Mouse (Mus musculus) frontal cortex, postnatal 36 days (tissue): ENCODE measurements around the gene Ablim1.

Source experiments
- DNase-seq, 2 experiments: peaks; one replicate each; pipeline ENCODE4 v3.0.0; 2022; ENCODE audit warnings: low spot score in 2 of 2

Ablim1 gene

DNA sequence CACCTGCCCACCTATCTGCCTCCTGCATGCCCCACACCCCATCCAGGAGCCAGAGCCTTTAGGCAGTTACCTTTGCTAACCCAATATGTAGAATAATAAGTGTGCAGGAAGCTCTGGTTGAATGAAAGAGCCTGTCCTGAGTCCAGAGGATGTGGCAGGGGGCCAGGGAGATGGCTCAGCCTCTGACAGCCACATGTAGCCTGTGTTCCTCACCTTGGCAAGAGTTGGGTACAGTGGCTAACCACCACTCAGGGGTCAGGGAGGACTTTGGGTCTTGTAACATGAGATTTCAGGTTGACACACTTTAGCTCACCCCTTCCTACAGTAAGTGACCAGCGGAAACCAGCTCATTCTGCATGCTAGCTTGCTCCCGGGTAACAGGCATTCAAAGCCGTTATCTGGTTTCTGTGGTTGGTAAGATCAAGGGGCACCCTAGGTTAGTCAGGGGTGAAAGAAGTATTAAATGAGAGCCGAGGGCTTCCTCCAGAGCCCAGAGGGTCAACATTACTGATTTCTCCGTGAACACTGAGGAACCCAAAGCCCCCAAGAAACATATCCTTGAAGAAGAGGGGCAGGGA lies 210.5 kb downstream of the Ablim1 start:
- no peak for DNase-seq

DNA sequence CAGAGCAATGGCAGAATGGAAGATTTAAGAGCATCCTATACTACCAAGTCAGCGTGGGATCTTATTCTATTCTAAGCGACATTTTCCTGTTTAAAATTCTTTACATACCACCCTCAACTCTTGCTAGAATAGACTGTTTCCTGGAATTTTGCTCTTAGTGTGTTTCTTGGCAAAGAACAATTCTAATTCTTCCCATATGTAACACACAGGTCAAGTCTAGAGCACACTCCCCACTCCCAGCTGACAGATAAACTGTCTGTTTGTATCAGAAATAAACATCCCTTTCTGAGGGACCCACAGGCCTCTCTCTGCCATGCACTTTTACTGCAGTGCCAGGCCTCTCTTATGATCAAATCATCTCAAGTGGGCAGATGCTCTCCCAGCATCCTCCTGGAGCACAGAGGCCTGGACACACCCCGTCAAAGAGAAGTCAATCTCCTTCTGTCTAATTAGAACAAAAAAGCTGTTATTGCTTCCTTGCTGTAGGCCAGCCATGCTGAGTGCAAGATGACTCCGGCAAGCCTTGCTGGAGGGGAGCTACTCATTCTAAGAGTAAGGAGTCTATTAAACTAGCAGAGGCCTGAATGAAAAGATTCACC lies 211.3 kb downstream of the Ablim1 start:
- peak in 1 of 2 experiments; percentile 33 for DNase-seq

DNA sequence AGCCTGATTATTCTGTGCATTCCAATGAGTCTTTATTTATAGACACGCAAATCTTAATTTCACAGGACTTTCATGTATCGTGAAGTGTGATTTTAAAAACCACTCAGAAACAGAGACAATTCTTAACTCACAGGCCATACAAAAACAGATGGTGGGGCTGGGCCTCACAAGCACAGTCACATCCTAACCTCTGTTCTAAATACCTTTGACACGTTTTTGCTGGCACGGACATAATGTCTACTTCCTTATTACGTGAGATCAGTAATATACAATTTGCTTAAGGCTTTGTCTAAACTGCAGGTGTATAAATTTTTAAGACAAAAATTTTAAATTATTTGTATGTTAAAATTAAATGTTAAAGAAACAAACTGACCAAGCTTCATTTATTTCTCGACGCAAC lies 212.7 kb downstream of the Ablim1 start:
- DNase-seq: no peak

DNA sequence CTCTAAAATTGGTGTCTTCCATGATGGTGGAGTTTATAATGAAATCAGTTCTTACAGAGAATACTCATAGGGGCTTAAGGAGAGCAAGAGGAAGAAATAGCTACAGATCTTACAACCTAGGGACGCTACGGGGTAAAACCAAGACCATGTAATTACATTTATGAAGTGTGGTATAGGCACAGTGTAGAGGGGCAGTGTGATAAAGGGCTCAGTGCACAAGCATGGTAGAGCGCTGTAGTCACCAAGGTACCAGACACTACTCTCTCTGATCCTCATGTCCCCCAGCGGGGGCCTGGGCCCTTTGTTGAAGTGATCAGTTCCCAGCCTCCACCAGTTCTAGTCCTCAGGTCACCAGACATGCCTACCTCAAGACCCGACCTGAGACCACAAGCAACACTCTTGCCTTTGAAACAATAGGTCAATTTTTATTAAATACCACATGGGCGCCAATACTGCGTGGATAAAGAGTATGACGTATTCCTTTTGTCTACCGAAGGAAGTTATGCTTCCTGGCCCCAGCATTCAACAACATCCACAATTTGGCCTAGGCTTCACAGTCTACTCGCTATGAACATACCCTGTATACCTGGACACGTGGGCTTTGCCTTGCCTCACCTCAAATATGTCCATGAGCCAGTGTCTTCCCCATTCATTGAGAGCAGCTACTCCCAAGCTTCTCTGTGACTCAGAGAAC lies 213.8 kb downstream of the Ablim1 start:
- DNase-seq: no peak

DNA sequence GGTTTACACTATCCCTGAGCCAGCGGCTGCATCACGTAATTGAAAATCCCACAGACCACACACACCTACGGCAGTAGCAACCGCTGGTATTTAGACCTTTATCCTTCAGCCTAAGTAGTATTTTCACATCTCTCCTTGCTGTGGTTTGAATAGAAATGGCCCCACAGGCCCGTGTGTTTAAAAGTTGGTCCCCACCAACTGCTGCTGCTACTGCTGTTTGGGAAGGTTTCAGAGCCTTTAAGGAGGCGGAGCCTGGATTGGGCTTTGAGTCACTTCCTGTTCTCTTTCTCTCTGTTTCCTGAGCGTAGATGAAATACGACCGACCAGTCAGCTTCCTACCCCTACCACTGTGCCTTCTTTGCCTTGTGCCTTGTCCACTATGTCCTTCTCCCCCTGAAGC lies 214.7 kb downstream of the Ablim1 start:
- DNase-seq: no peak

DNA sequence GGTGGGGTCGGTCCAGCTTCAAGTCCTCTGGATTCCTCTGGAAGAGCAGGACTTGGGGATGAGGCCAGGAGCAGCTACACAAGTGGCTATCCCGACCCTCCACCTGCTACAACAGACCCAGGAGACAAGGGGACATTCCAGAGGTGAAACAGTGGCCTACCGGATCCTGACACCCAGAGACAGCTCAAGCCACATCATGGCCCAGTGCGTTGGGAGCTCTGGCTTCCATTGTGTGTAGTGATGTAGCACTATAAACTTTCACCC lies 215.7 kb downstream of the Ablim1 start:
- DNase-seq: no peak

DNA sequence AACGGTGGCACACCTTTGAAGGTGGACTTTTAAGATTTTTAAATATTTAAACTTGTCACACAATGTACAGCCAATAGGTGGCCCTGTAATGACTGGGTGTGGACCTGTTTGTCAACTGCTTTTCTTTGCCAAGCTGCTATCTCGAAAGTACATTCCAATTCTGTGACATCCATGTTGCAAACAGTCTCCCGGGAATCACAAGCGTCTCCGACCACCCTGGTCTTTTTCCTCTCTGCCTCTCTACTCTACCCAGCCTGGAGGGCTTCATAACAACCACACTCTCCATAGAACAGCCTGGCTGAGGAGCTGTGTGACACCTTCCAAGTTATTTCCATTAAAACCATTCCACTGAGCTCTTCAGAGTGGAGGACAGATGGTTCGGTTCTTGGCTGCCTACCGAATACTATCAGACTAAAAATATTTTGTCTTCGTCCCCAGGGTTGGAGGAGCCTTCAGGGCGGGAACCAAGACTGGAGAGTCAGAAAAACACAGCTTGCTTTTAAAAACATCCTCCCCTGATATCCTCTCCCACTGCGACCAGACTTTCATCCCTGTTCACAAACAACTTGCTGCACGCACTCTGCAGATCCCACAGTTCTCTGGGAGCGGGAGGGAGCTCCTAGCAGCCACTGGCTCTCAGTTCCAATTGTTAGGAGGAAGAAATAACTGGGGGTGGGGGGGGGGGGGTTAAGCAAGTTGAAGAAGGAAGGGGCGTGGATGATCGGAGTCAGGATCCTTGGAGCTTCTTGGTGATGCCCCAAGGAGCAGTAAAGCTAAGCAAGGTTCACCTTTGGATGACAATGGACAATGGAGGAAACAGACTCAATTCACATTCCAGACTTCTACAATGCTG lies 216.3 kb downstream of the Ablim1 start:
- DNase-seq: peak; percentile 49 to 84

DNA sequence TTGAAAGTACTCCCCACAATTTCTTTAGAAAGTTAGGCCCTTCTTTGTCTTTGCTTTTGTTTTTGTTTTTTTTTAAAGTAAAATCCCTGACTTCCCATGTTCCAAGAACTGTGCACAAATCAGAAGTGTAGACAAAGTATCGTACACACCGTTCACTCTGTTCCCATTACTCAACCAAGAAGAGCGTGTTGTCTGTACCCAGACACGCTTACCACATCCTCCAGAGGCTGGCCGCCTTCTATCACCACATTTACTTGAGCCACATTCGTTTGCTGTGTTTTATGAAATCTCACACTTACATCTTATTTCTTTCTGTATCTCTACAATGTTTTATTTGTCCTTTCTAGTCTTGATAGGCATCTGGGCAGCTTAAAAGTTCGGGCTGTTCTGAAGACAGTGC lies 219.4 kb downstream of the Ablim1 start:
- DNase-seq: no peak

DNA sequence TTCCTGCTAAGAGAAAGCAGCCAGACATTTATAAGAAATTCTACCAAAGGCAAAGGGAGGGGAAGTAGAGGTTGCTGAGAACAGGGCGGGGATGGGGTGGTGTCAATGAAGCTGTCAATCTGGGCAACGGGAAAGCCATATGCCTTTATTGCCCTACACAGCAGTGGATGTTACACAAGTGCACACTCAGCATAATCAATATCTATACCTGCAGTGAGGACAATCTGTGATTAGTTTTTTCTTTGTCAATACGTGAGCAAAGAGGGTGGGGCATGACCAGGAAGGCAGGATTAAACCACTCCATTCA lies 221.1 kb downstream of the Ablim1 start:
- DNase-seq: no peak

DNA sequence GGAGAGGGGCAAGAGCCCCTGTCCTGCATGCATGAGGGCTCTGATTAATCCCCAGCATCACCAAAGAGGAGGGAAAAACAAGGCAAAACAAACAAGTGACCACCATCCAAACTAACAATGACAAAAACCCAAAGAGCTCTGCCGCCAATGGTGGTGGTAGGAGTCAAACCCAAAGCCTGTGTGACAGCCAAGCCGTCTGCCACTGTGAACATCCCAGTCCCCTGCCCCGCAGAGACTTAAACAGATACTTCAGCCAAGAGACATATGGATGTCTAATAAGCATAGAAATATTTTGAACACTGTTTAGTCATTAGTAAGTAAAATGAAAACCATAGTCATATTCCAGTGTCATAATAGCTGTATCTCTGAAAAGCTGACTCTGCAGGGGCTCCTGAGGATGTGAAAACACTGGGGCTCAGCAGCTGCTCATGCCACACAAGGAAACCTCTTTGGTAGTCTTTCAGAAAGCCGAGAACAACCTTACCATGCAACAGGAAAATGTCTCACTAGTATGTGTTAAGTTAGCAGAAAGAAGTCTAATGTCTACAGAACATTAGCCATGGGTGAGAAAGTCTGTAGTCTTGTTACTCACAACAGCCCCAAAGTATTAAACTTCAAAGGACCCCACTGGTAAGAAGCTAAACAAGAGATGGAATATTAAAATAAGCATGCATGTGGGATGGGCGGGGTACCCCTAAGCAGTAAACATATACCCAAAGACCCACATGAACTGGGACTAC lies 221.6 kb downstream of the Ablim1 start:
- no peak for DNase-seq

DNA sequence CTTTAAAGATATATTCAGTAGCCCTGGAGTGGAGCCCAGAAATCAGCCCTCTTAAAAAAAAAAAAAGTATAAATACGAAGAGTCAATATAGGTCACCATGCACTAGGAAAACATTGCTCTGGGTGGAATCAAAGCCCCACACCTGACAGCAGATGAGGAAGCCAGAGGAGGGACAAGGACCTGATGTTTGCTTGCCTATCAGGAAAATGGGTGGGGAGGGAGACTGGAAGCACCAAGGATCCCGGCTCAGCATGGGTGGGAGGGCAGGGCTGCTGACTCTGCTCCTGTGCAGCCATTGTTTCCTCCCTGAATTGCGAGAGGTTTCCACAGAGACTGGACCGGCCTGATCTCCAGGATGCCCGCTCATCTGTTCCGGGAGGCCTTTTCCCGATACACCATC lies 223.4 kb downstream of the Ablim1 start:
- no peak for DNase-seq

DNA sequence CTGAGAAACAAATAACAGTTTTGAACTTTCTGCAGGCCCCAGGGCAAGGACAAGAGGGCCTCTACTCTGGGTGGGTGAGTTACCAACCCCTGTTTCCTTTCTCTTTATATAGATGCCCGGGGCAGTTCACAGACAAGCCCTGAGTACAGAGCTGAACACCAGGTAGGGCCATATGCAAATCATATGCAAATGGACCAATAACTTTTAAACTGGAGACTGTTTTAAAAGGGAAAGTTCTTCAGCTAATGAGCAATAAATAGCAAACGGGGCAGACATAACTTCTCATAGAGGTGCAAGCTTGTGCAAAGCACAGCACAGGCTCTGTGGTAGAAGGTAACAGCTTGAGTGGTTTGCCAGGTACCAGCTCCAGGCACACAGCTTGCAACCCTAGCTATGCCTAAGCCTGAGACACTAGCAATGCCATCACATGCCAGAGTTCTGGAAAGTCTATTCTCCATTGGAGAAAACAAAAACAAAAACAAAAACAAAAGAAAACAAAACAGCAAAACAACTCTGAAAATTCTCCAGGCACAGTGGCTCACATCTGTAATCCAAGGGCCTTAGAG lies 225.8 kb downstream of the Ablim1 start:
- no peak for DNase-seq

DNA sequence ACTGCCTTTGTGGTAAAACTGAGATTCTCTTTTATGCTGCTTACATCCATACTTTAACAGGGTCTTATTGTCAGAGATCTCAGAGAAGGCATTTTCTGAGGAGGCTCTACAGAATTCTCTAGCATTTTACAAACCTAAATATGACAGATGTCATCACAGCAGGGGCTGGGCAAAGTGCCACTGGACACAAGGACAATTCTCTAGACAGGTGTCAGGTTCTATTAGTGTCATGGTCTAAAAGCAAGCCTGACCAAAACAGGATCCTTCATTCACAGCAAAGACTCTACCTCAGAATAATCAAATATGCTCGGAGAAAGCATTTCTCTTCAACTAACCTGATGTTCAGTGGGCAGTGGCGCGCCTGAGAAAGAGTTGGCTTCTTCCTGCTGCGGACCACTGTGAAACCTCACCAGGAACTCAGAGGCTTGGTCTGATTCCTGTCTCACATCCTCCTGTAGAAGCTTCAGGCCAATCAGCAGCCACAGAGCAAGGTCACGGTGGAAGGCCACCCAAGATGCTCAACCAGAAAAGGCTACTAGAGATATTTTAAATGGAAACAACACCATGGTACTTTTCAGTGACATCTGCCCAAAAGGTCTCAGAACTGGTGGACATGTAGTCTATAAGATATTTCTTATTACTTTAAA lies 230.1 kb downstream of the Ablim1 start:
- DNase-seq: no peak

DNA sequence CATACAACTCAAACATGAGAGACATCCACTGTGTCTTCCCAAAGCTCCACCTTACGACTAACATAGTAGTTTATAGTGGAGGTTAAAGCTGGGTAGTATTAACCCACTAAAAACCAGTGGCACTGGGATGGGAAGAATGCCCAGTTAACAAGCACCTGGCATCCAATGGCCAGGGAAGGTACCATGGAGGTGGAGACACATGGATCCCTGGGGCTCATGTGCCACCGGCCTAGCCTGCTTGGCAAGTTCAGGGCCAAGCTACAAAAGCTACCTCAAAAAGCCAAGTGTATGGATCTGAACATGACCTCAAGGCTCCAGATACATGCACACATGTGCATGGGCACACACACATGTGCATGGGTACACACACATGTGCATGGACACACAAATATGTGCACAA lies 230.8 kb downstream of the Ablim1 start:
- no peak for DNase-seq

DNA sequence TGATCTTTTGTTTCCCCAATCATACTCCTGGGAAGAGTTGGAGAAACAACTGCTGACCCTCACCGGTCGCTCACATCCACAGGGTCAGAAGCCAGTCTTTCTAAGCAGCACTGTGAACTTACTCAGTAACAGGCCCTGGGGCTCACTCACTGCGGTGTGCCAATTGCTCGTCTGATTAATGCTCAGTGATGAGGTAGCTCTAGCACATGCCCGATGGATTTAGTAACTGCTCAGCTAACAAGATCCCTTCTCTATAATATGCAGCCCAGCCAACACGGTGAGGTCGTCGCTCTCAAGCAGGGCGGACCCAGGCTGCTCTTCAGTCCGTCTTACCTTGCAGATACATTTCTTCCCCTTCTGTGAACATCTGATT lies 231.6 kb downstream of the Ablim1 start:
- DNase-seq: no peak

DNA sequence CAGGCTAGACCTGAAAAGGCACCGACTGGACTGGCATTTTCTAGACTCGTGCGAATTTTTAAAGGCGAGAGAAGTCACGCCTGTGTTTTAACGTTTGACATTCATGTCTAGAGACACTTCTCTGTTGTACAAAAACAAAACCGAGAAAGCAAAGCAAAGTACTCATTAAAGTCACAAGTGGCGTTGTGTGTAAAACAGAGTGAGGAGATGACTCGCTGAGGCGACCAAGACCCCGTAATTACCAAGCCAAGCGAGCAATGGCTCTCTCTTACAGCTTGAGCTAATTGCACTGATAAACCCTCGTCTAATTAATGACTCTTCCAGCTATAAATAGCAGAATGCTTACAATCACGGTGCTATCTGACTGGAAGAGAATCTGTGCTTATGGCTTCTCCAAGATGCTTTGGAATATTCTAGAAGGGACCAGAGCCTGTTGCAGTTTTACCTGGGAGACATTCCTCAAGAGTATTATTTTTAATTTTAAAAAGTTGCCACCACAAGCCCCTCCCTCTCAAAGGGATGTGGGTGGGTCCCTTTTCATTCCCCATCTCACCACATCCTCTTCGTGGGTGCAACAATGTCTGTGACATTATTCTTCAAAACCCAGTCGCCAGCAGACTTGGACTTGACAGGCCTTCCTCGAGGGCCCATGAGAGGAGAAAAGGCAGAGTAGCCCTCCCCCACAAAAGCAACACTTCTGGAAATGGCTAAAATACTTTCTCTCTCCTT lies 232.1 kb downstream of the Ablim1 start:
- no peak for DNase-seq

DNA sequence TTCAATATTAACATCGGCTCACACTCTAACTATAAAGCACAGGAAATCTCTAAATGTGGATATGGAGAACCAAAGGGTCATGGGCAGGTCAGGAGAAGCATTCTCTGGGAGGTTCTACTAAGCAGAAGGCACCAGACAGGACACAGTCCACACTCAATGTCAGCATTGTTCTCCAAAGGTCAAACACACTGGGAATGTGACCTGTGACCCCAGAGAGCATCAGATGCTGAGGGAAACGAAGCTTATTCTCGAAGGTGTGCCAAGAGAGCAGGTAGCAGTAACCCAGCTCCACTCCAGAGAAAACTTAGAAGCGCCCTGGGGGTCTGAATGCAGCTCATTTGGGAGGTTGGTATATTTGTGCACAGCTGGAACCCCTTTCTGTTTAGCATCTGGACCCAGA lies 233.2 kb downstream of the Ablim1 start:
- no peak for DNase-seq

DNA sequence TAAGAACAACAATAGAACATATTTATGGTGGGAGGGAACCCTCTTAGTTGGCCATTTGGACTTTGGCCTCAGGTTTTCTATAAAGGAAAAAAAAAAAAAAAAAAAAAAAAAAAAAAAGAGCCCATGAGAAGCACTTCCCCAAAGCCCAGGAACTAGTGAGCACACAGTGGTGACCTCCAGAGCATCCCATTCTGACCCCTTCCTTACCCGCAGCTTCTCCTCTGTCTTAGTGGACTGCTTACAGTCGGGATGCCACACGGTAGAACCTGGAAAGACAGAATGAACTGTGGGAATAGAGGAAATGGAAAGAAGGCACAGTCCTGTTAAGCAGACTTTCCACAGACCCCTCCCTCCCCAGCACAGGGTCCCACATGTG lies 235.1 kb downstream of the Ablim1 start:
- DNase-seq: no peak

DNA sequence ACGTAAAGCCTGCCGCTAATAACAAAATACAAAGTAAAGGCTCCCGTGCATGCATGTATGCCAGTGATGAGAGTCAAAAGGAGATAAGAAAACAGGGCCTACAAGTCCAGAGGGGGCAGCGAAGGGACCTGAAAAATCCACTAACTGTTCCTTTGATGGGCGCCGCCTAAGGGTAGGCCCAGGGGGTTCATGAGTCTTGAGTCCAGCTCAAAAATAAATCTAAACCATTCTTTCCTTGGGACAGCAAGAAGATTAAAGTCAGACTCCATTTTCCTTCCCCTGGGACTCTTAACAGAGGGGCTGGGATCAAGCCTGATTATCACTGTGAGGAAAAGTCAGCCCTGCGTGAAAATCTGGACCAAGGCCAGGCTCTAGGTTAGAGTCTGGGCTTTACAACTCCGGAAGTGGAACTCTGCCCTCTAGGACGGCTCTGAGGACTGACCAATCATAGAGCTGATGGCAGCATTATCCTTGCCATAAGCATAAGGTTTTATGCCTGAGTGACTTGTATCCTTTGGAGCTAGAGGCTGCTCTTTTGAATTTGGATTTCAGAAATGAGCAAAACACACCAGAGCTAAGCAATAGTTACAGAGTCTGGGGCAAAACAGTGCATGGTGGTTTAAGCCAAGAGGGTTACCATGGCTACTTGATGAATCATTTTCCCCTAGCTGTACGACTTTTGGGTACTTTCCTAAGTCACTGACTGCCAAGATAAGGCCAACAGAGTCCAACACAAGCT lies 235.7 kb downstream of the Ablim1 start:
- no peak for DNase-seq
